Mouse (Mus musculus) CH12F3 (cell line): ENCODE results near the gene Batf3.
"Not testable (repeated sequence)": the region's sequence is repeated elsewhere in the genome, so short reads cannot be mapped to it uniquely, and the experiment has no call there.

Experiments
- in situ Hi-C: fragments of 300-500 bp; cut with MboI; formaldehyde crosslinking; loops from 2 replicates; pipeline ENCODE4 v1.14.3; 2020; ENCODE audit warnings: low sequenced_read_pairs

Batf3 gene

GRCm38 (mm10) chr1:191125811-191126638, 28.4 kb downstream of the Batf3 start:
- in situ Hi-C loops: no loop called here

GRCm38 (mm10) chr1:191131692-191132091, 34.0 kb downstream of the Batf3 start:
- in situ Hi-C loops: no loop called here

GRCm38 (mm10) chr1:191132240-191132639, 34.6 kb downstream of the Batf3 start:
- in situ Hi-C loops: no loop called here

- in situ Hi-C loops: no loop called here
These were observed 35.3 kb downstream of the Batf3 start for GRCm38 (mm10) chr1:191132934-191133333.

- in situ Hi-C loops: no loop called here
These were observed 37.8 kb downstream of the Batf3 start for GRCm38 (mm10) chr1:191135406-191135805.

DNA sequence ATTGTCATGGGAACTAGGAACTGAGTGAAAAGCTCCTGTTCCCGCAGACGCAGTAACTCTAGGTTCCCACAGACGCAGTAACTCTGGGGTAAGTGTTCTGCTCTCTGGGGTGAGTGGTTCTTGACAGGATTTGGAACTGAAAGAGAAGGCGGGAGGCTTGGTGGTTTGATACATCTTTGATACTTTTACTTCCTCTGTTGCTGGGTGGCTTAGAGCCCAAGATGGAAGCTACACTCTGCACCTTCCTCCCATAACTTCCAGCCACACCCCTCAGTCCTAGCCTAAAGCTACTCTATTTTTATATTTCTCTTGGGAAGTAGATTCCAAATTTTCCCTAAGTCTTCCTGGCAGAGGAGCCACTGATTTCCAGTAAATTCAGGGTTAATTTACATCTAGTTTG, 40.8 kb downstream of the Batf3 start:
- in situ Hi-C loops: no loop called here

DNA sequence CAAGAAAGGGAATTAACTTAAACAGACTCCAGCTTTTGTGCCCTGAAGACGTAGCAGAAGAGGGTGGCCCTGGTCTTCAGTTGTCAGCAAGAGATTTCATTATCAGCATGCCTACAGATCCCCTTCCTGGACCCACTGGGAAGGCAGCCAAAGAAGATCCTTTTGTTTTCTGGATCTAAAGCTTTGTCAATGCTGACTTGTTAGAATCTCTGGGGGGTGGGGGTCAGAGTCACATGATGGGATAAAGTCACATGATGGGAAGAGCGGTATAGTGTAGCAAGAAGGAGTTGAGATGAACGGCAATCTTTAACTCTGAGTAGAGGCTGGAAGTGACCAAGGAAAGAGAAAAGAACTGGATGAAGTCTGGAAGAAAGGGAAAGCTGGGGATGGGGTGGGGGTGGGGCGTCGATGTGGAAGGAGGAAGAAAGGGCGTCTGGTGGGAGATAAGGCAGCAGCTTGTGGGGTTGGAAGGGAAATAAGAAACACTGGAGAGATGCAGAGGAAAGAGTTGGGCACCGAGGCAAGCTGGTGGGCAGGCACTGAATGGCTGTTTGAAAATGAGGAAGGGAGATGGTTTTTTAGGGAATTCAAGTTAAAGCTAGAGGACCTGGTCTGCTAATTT, 41.3 kb downstream of the Batf3 start:
- in situ Hi-C loops: no loop called here

DNA sequence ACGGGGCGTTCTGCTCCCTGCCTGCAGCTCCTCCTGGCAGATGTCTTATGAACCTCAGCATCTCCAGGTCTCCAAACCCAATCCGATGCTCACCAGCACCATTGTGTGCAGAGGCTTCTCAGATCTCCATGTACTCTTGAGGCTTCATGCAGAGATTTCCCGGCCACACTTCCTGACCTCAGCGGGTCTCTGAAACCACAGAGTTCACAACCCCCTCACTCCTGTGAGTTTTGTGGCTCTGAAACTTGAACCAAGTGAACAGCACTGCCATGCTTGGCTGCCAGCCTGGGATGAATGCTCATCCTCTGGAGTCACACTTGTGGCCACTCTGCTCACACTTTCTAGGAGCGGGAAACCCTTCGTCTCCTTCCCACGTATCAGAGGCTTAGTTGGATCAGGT, 43.3 kb downstream of the Batf3 start:
- in situ Hi-C loops: no loop called here

DNA sequence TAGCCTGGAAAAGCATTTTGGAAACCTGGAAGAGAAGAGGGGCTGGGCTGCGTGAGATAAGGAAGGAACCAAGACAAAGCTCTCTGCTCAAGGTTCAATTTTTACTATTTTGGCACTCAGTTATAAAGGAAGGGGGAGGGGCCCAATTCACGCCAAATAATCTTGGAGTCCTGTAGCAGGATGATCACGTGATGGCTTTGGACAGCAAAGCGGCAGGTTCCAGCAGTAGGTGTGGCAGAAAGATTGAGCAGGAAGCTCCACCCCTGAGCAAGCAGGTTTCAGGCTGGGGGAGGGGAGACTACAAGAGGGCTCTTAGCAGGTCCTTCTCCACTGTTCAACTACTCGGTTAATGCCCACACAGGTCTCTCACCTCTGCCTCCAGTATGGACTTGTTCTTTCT, 51.8 kb downstream of the Batf3 start:
- in situ Hi-C loops: not testable (repeated sequence)

DNA sequence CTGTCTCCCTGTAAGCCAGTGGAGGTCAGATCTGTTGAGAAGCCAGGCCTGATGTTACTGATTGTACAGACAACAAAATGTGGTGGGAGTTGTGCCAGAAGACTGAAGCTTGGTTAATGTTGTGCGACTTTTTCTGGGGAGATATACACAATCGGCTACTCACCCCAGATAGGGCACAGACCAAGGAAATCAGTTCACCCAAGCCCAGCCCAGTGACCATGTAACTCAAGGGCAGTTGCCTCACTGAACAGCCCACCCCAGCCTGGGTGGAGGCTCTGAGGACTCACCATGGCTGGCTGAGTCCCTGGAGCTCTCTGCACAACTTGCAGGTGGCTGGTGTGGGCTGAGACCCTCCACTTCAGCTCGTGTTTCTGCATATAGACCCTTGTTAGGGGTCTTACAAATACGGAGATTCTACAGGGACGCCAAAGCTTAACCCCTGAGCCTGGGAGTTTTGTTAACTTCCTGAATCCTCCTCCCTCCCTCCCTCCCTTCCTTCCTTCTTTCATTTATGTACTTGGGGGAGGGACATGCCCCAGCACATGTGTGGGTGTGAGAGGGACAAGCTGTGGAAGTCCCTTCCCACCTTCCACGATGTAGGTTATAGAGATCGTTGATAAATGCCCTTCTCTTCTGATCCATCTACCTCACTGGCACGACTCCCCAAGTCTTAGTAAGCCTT, 53.4 kb downstream of the Batf3 start:
- in situ Hi-C loops: no loop called here

- in situ Hi-C loops: no loop called here
These were observed 55.4 kb downstream of the Batf3 start for GRCm38 (mm10) chr1:191153052-191153451.

DNA sequence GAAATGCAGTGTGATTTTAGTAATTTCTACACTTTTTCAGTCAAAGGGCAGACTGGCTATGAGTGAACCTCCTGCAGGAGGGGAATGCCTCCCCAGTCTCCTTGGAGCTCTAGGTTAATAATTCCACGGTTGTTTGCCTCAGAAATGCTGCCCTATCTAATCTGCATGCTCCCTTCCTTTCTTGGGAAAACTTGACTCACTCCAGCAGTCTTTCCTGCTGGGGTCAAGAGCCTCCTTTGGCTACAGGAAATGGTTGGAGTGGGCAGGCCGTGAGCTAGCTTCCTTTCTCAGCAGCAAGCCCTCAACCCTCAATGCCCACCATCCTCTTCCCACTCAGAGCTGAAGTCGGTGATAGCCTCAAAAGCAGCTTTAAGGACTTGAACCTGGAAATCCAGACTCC, 56.7 kb downstream of the Batf3 start:
- in situ Hi-C loops: no loop called here
